Mouse (Mus musculus) induced T-regulatory cell, adult 2 months (primary cell): ENCODE results near the gene Lysmd3.
"Not testable (repeated sequence)": the region's sequence is repeated elsewhere in the genome, so short reads cannot be mapped to it uniquely, and the experiment has no call there.

Experiments
- DNase-seq: peaks from one replicate; pipeline ENCODE4 v3.0.0-alpha.2; 2012; ENCODE audit warnings: low read depth

The Lysmd3 gene

GRCm38 (mm10) chr13:81657351-81658052, at the start of gene Lysmd3:
TSS of gene Lysmd3 (plus strand) at chr13:81657663.
- DNase-seq = peak; percentile 94

GRCm38 (mm10) chr13:81610349-81610748, 47.1 kb upstream of the Lysmd3 start:
- no peak for DNase-seq

GRCm38 (mm10) chr13:81627861-81628260, 29.6 kb upstream of the Lysmd3 start:
- not testable (repeated sequence) for DNase-seq

- no peak for DNase-seq
Measured at GRCm38 (mm10) chr13:81628631-81629190, 28.8 kb upstream of the Lysmd3 start.

DNA sequence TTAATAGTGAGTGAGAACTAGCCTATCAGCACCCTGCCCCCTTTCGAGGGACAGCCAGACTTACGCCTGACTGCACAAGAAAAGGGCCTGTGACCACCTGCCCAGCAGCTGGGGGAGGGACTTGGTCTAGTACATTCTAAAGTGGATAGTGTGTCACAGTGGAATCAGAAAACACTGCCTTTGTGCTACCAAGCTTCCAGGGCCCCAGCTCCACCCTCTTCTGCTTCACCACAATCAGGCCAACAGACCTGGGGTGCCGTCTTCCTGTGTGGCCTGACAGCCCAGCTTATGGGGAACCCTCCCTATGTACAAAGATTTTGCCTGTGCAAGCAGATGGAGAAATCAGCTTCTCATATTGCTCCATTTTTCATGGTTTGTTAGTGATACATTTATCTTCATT, 28.1 kb upstream of the Lysmd3 start:
- no peak for DNase-seq

DNA sequence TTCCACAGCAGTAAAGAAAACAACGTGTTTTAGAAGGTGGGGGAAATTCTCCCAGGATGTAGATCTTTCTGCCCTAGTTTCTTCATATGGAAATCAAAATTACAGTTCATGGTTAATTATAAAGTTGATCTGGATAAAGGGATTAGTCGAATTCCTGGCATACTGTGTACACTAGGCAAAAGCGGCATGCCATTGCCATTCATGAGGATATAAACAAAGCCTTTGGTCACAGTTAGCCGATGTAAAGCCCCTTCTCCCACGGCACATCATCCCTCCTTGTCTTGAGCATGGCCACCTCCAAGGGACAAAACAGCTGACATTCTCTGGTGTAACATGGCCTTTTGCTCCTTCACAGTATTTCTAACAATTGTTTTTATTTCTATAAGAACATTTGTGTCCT, 26.9 kb upstream of the Lysmd3 start:
- DNase-seq = no peak

DNA sequence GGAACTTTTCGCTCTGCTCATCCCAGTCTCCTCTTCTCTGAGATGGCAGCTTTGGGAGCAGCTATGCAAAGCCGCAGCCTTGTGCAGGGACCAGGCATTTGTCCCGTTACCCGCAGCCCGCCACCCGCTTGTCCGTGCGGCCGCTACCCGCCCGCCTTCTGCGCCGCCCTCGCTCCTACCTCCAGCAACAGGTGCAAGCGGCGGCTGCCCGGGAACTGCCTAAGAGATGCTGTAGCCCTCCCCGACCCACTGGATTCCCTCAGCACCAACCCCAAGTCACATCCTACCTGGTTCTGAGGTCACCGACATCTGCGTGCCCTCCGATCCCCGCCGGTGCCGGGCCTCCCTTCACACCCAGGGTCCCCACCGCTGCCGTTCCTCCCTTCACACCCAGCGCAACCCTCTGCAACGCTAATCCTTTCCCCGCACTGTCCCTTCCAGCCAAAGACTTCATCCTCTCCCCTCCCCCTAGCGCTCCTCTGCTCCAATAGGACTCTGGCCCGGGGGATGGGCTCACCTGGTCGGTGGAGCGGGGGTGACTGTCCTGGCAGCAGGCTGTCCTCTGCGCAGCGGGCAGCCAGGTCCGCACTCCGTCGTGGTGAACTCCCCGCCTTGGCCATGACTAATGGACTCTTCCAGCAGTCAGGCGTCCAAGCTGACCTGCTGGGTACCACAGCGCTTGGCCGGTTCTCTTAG, 24.6 kb upstream of the Lysmd3 start, which contains the start of gene Adgrv1:
Adgrv1 (minus strand) TSS at position 435 of the 696 bp plus-strand sequence.
- DNase-seq = no peak

DNA sequence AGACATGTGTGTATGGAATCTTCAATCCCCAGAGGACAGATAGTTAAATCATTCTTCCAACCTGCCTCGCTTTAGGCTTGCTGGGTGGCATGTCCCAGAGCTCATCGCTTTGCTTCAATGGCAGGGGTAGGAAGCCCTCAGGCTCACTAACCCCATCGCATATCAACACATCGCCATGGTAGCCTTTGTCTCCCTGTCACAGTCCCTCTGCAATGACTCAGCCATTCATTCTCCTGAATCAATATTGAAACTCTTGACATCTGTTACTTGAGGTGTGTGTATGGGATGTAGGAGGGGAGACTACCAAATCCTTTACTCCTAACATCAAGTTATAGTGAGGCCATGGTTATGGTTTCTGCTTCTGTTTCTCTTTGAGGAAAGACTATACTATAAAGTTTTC, 17.8 kb upstream of the Lysmd3 start:
- DNase-seq = no peak

DNA sequence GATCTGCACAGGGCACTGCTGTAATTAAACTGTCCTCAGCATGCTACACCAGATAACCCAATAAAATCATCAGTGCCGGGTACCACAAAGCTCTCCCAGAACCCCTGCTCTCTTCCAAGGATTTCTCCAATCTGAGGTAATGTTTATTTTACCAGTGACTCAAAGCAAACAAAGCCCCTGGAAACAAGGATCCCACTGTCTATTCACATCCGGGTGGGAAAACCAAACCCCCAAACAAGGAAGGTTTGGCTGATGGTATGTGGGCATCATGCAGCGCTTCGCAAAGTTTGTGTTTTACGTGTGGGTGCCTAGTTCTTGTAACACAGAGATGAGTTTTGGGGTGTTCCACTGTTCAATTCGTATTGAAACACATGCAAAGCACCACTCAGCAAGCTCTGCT, 16.6 kb upstream of the Lysmd3 start:
- DNase-seq = no peak

- DNase-seq = peak; percentile 72
Measured at GRCm38 (mm10) chr13:81641289-81642045, 16.0 kb upstream of the Lysmd3 start.

DNA sequence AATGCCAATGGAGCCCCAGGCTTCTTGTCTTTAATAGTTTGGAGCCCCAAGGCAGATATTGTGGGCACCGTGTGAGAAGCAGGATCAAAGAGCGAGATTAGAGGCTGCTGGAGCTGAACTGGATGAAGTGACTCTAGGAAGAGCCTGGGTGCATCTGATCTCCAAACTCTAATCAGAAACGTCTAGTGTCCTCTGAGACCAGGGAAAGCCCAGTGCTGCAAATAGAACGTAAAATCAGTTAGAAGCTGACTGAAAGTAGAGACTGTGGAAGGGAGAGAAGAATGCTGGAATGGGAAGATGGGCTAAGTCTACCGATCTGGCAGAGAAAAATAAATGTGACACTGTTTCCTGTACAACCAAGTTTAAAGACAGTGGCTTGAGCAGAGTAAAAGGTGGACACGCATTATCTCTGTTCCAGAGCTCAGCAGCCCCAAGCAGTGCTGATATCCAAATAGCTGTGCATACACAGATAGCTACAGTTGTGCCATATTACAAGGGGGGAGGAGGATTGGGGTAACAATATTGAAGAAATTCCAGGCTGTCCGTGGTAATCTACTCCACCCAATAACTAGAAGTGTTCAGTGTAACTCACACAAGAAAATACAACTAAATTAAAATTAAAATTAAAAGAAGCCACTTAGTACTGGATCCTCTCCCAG, 14.8 kb upstream of the Lysmd3 start:
- no peak for DNase-seq

DNA sequence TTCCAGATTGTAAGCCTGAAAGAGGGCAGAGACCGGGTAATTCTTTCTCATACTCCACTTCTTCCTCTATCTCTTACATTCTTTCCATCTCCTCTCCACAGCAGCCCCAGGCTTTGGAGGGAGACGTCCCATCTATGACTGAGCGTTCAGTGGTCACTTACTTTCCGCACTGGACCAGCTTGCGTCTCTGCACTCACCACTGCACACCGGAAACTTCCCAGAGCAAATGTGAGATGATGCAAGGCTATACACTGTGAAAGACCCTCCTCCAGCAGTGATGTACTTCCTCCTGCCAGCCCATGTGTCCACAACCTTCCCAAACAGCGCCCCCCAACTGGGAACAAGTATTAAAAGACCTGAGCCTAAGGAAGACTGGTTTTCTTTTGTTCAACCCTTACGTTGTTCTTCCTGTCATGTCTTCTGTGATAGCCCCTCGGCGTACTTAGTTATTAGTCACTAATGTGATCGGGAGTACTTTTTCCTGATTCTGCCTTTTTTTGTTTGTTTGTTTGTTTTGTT, 13.4 kb upstream of the Lysmd3 start:
- no peak for DNase-seq

DNA sequence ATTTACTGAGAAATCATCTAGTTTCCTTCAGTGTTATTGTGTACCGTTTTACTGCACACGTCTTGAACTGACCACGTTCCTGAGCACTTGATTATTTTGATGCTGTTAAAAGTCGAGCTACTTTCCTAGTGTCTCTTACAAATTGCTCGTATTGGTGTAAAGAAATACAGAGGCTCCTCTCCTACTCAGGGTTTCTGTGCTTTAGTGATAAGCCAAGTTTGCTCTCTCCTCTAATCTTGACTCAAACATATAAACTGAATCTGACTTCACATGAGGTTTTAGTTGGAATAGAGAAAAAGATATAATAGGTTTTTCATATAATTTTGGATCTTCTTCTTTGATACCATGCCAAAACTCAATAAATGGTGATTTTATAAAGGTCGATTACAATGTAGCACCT, 11.1 kb upstream of the Lysmd3 start:
- DNase-seq = no peak

DNA sequence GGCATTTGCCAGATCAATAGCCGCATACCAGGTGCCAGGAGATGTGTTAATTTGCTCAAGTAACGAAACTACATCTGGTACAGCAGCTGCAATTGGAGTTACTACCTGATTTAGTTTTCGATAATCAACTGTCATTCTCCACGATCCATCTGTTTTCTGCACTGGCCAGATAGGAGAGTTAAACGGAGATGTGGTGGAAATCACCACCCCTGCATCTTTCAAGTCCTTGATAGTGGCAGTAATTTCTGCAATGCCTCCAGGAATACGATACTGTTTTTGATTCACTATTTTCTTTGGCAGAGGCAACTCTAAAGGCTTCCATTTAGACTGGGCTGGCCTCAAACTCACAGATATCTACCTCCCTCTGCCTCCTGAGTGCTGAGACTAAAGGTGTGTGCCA, 7.1 kb upstream of the Lysmd3 start:
- DNase-seq = not testable (repeated sequence)

- peak; percentile 7 for DNase-seq
Measured at GRCm38 (mm10) chr13:81656091-81656850, 1.2 kb upstream of the Lysmd3 start.

- no peak for DNase-seq
Measured at GRCm38 (mm10) chr13:81657008-81657350, 484 bp upstream of the Lysmd3 start.

- no peak for DNase-seq
Measured at GRCm38 (mm10) chr13:81658053-81658752, 740 bp downstream of the Lysmd3 start.

- DNase-seq = no peak
Measured at GRCm38 (mm10) chr13:81663566-81664330, 6.3 kb downstream of the Lysmd3 start.

GRCm38 (mm10) chr13:81664331-81664698, 6.9 kb downstream of the Lysmd3 start:
- no peak for DNase-seq

- DNase-seq = no peak
Measured at GRCm38 (mm10) chr13:81667713-81668112, 10.2 kb downstream of the Lysmd3 start.
